Mouse (Mus musculus) lung, adult 2 months (tissue): Measurements from ENCODE around the gene Sec63. TPM values are rescaled to one million over a fixed set of nuclear protein-coding genes. Genes with fewer than 3 reads are reported as not detected.

Experiments
- DNase-seq: peaks from one replicate; pipeline ENCODE4 v3.0.0; 2022
- H3K4me1 ChIP-seq: fragments of 200-500 bp; 2 replicates; pipeline ENCODE4 v1.6.1; 2011; ENCODE audit warnings: low read length; ENCODE audit not compliant: control insufficient read depth, insufficient read depth
- H3K4me3 ChIP-seq: fragments of 200-500 bp; replicated peaks from 2 replicates; pipeline ENCODE3; 2011; ENCODE audit warnings: low read depth, mild to moderate bottlenecking, control low read depth, low read length; ENCODE audit errors: extremely low read depth
- CTCF ChIP-seq: fragments of 200-500 bp; IDR thresholded peaks from 2 replicates; pipeline ENCODE4 v1.5.1; 2011; ENCODE audit warnings: mild to moderate bottlenecking, low read length, control low read depth; ENCODE audit not compliant: insufficient read depth
- POLR2A ChIP-seq: fragments of 200-500 bp; IDR thresholded peaks from 2 replicates; pipeline ENCODE4 v1.6.1; 2011; ENCODE audit warnings: low read depth, mild to moderate bottlenecking, control low read depth, low read length, borderline replicate concordance; ENCODE audit errors: extremely low read depth
- WGBS: fragments of 180-500 bp; shearing (Covaris S2); methylation state at CpG from one replicate; pipeline ENCODE4 v1.1.7; 2018; 5-methylcytosine and 5-hydroxymethylcytosine counted together
- polyA plus RNA-seq: library from polyadenylated mRNA; depleted of rRNA; stranded (reverse); fragments of >200 nt; gene quantifications from 2 replicates; pipeline ENCODE4 v1.2.3, GENCODE M21; 2012; rRNA removed

The Sec63 gene
- polyA plus RNA-seq, 1 experiment: 16.4 TPM

GRCm38 (mm10) chr10:42872269-42873010 is 111.1 kb downstream of the Sec63 start:
- TF ChIP-seq CTCF: no peak
- no peak for DNase-seq
- 83% methylated on average over 15 of the region's 15 CpGs for WGBS
- Histone ChIP-seq H3K4me3 (no peak overlapping the region), H3K4me1 (peaks cover 5% of the 10 kb centered on the region; the same call in 1 of the 2 replicates)

GRCm38 (mm10) chr10:42873077-42873595 is 111.8 kb downstream of the Sec63 start:
- Histone ChIP-seq H3K4me1 (peaks cover 5% of the 10 kb centered on the region; the same call in 1 of the 2 replicates), H3K4me3 (no peak overlapping the region)
- 93% methylated on average over 7 of the region's 7 CpGs for WGBS
- DNase-seq: no peak
- TF ChIP-seq POLR2A: no peak
- no peak for TF ChIP-seq CTCF

- TF ChIP-seq CTCF: no peak
- no peak for TF ChIP-seq POLR2A
- Histone ChIP-seq H3K4me3 (no peak overlapping the region), H3K4me1 (no peaks in the 10 kb centered on the region)
- DNase-seq: no peak
- WGBS: 66% methylated on average over 5 of the region's 5 CpGs
Observed at GRCm38 (mm10) chr10:42876172-42876571, 114.9 kb downstream of the Sec63 start.

- DNase-seq: no peak
- Histone ChIP-seq H3K4me3 (no peak overlapping the region), H3K4me1 (no peaks in the 10 kb centered on the region)
- TF ChIP-seq POLR2A (no peak), CTCF (no peak)
- WGBS: 51% methylated on average over 5 of the region's 5 CpGs
Observed at GRCm38 (mm10) chr10:42879269-42879681, 118.0 kb downstream of the Sec63 start.

- Histone ChIP-seq H3K4me1 (no peaks in the 10 kb centered on the region), H3K4me3 (no peak overlapping the region)
- WGBS: 44% methylated on average over 5 of the region's 5 CpGs
- no peak for TF ChIP-seq POLR2A
- no peak for TF ChIP-seq CTCF
- DNase-seq: no peak
Observed at GRCm38 (mm10) chr10:42879682-42880081, 118.4 kb downstream of the Sec63 start.

Other genes with a start within 250 kb of the Sec63 start
- not detected in 2 replicates for gene Nr2e1, start 177.9 kb upstream of the Sec63 start, polyA plus RNA-seq
- gene Ostm1, start 177.7 kb upstream of the Sec63 start, polyA plus RNA-seq: 20.6 and 21.9 TPM in 2 replicates
- gene Scml4, start 98.9 kb downstream of the Sec63 start, polyA plus RNA-seq: 2.9 and 3.1 TPM in 2 replicates